Mouse (Mus musculus) midbrain, embryonic 11.5 days (tissue): ENCODE data around the gene Rnf13. TPM values are rescaled to one million over a fixed set of nuclear protein-coding genes. Genes with fewer than 3 reads are reported as not detected.

ENCODE experiments used
- ATAC-seq: fragments of 200-750 bp; cut with Nextera tagmentation; 2 replicates; pipeline ENCODE4 v1.8.0; 2017; ENCODE audit warnings: moderate TSS enrichment, moderate library complexity; ENCODE audit not compliant: low FRiP score
- DNase-seq: peaks from one replicate; pipeline ENCODE4 v3.0.0; 2015; ENCODE audit warnings: low spot score; ENCODE audit errors: missing footprints
- H3K27ac ChIP-seq: fragments of 300-500 bp; sonication (generic); 2 replicates; pipeline ENCODE4 v1.5.1; 2014; ENCODE audit warnings: low read depth, low read length
- H3K27me3 ChIP-seq: fragments of 300-500 bp; sonication (generic); 2 replicates; pipeline ENCODE4 v1.6.1; 2014; ENCODE audit warnings: mild to moderate bottlenecking, low read length, moderate library complexity, mixed read lengths; ENCODE audit not compliant: control insufficient read depth, insufficient read depth
- H3K36me3 ChIP-seq: fragments of 300-500 bp; sonication (generic); 2 replicates; pipeline ENCODE4 v1.6.1; 2014; ENCODE audit warnings: mild to moderate bottlenecking, low read length, moderate library complexity, mixed read lengths; ENCODE audit not compliant: control insufficient read depth, insufficient read depth
- H3K4me1 ChIP-seq: fragments of 300-500 bp; sonication (generic); 2 replicates; pipeline ENCODE4 v1.6.1; 2014; ENCODE audit warnings: low read length; ENCODE audit not compliant: control insufficient read depth, insufficient read depth
- H3K4me2 ChIP-seq: fragments of 300-500 bp; sonication (generic); 2 replicates; pipeline ENCODE4 v1.6.1; 2014; ENCODE audit warnings: mild to moderate bottlenecking, moderate library complexity
- H3K4me3 ChIP-seq: fragments of 300-500 bp; sonication (generic); 2 replicates; pipeline ENCODE4 v1.5.1; 2014; ENCODE audit warnings: low read depth, low read length
- H3K9ac ChIP-seq: fragments of 300-500 bp; sonication (generic); 2 replicates; pipeline ENCODE4 v1.6.1; 2014; ENCODE audit warnings: low read length
- H3K9me3 ChIP-seq: fragments of 300-500 bp; sonication (generic); 2 replicates; pipeline ENCODE4 v1.6.1; 2016; ENCODE audit warnings: low read length; ENCODE audit not compliant: control insufficient read depth
- WGBS: fragments of 180-500 bp; shearing (Covaris S2); extraction: QIAGEN DNeasy Blood & Tissue Kit; methylation state at CpG from one replicate; pipeline ENCODE4 v1.1.7; 2014; 5-methylcytosine and 5-hydroxymethylcytosine counted together
- polyA plus RNA-seq: library from polyadenylated mRNA; unstranded; fragments of >200 nt; fragmentation: Nextera tagmentation; extraction: Ambion mirVana; gene quantifications from 2 replicates; pipeline ENCODE4 v1.2.1, GENCODE M21; 2014

Gene Rnf13
- polyA plus RNA-seq, 1 experiment from 2014 or later = 59.4 TPM

- Histone ChIP-seq H3K4me2 (no peak overlapping the region), H3K27me3 (no peaks in the 10 kb centered on the region), H3K9me3 (no peaks in the 10 kb centered on the region), H3K4me1 (no peaks in the 10 kb centered on the region), H3K4me3 (no peak overlapping the region), H3K27ac (no peak overlapping the region), H3K36me3 (no peaks in the 10 kb centered on the region), H3K9ac (no peak overlapping the region)
- DNase-seq (no peak), ATAC-seq (no peak)
- 87% methylated on average over 11 of the region's 11 CpGs for WGBS
These were observed 97.7 kb downstream of the Rnf13 start for GRCm38 (mm10) chr3:57833585-57833984.

- no peaks in the 10 kb centered on the region for H3K4me1 ChIP-seq
- H3K9me3 ChIP-seq = no peaks in the 10 kb centered on the region
- no peak overlapping the region for H3K27ac ChIP-seq
- H3K36me3 ChIP-seq = no peaks in the 10 kb centered on the region
- no peak overlapping the region for H3K9ac ChIP-seq
- H3K4me2 ChIP-seq = no peak overlapping the region
- DNase-seq (peak; percentile 57), ATAC-seq (no peak)
- H3K4me3 ChIP-seq = no peak overlapping the region
- WGBS = 94% methylated on average over 4 of the region's 4 CpGs
- H3K27me3 ChIP-seq = no peaks in the 10 kb centered on the region
These were observed 101.0 kb downstream of the Rnf13 start for GRCm38 (mm10) chr3:57836911-57837310.

GRCm38 (mm10) chr3:57843775-57844174, 107.9 kb downstream of the Rnf13 start:
- H3K9ac ChIP-seq = no peak overlapping the region
- no peaks in the 10 kb centered on the region for H3K27me3 ChIP-seq
- H3K36me3 ChIP-seq = peaks cover 15% of the 10 kb centered on the region
- DNase-seq (peak; percentile 85), ATAC-seq (no peak)
- no peak overlapping the region for H3K4me3 ChIP-seq
- H3K9me3 ChIP-seq = no peaks in the 10 kb centered on the region
- peaks cover 11% of the 10 kb centered on the region for H3K4me1 ChIP-seq
- no peak overlapping the region for H3K27ac ChIP-seq
- no peak overlapping the region for H3K4me2 ChIP-seq

GRCm38 (mm10) chr3:57845786-57846661, 110.2 kb downstream of the Rnf13 start:
- 8% methylated on average over 11 of the region's 11 CpGs for WGBS
- DNase-seq (peak; percentile 91), ATAC-seq (no peak)

GRCm38 (mm10) chr3:57846662-57846911, 110.7 kb downstream of the Rnf13 start:
- no peaks in the 10 kb centered on the region for H3K9me3 ChIP-seq
- H3K4me1 ChIP-seq = peaks cover 11% of the 10 kb centered on the region
- H3K36me3 ChIP-seq = peaks cover 15% of the 10 kb centered on the region
- peak overlapping the region; percentile 79 for H3K4me3 ChIP-seq
- under 1% methylated on average over 9 of the region's 9 CpGs for WGBS
- H3K9ac ChIP-seq = peak overlapping the region; percentile 84
- no peaks in the 10 kb centered on the region for H3K27me3 ChIP-seq
- ATAC-seq (no peak), DNase-seq (no peak)
- H3K27ac ChIP-seq = peak overlapping the region; percentile 94
- peak overlapping the region; percentile 43 for H3K4me2 ChIP-seq

More at GRCm38 (mm10) chr3:57845786-57846661, 110.2 kb downstream of the Rnf13 start:
- peak overlapping the region; percentile 84 for H3K9ac ChIP-seq
- H3K9me3 ChIP-seq = no peaks in the 10 kb centered on the region
- H3K27me3 ChIP-seq = no peaks in the 10 kb centered on the region
- H3K4me3 ChIP-seq = peak overlapping the region; percentile 79
- H3K27ac ChIP-seq = peak overlapping the region; percentile 94
- peak overlapping the region; percentile 43 for H3K4me2 ChIP-seq
- peaks cover 11% of the 10 kb centered on the region for H3K4me1 ChIP-seq
- H3K36me3 ChIP-seq = peaks cover 15% of the 10 kb centered on the region

GRCm38 (mm10) chr3:57846912-57847759, 111.3 kb downstream of the Rnf13 start:
- ATAC-seq = peak; percentile 88
- peak; percentile 98 for DNase-seq
- WGBS = under 1% methylated on average over 75 of the region's 104 CpGs

GRCm38 (mm10) chr3:57847760-57848185, 111.9 kb downstream of the Rnf13 start, which contains the start of gene Pfn2:
TSS of gene Pfn2 (minus strand) at chr3:57848079.
- Histone ChIP-seq H3K9ac (peak within 1 kb of the TSS; percentile 84), H3K4me3 (peak within 1 kb of the TSS; percentile 79), H3K4me1 (peaks cover 11% of the 10 kb centered on the region), H3K36me3 (peaks cover 8% of the 10 kb centered on the region), H3K27ac (peak within 1 kb of the TSS; percentile 94), H3K9me3 (no peaks in the 10 kb centered on the region), H3K4me2 (peak within 1 kb of the TSS; percentile 43), H3K27me3 (no peaks in the 10 kb centered on the region)
- DNase-seq (peak; percentile 98), ATAC-seq (peak; percentile 88)
- under 1% methylated on average over 42 of the region's 52 CpGs for WGBS

More at GRCm38 (mm10) chr3:57846912-57847759, 111.3 kb downstream of the Rnf13 start:
- H3K27me3 ChIP-seq = no peaks in the 10 kb centered on the region
- H3K9me3 ChIP-seq = no peaks in the 10 kb centered on the region
- peaks cover 15% of the 10 kb centered on the region for H3K36me3 ChIP-seq
- H3K4me1 ChIP-seq = peaks cover 11% of the 10 kb centered on the region
- H3K9ac ChIP-seq = peak overlapping the region; percentile 84
- peak overlapping the region; percentile 94 for H3K27ac ChIP-seq
- peak overlapping the region; percentile 43 for H3K4me2 ChIP-seq
- peak overlapping the region; percentile 79 for H3K4me3 ChIP-seq

GRCm38 (mm10) chr3:57882945-57883344, 147.1 kb downstream of the Rnf13 start:
- 88% methylated on average over 3 of the region's 3 CpGs for WGBS
- Histone ChIP-seq H3K27me3 (no peaks in the 10 kb centered on the region), H3K9me3 (no peaks in the 10 kb centered on the region), H3K4me3 (no peak overlapping the region), H3K9ac (no peak overlapping the region), H3K4me1 (no peaks in the 10 kb centered on the region), H3K27ac (no peak overlapping the region), H3K4me2 (no peak overlapping the region), H3K36me3 (no peaks in the 10 kb centered on the region)
- DNase-seq (no peak), ATAC-seq (no peak)
